Mouse (Mus musculus): ENCODE results near the gene Lsm6. TPM values are rescaled to one million over a fixed set of nuclear protein-coding genes. Genes with fewer than 3 reads are reported as not detected.

Lsm6 gene
- polyA plus RNA-seq (2017; shearing (Covaris generic)): 100 to 1,000 TPM; 132 to 148 TPM

DNA sequence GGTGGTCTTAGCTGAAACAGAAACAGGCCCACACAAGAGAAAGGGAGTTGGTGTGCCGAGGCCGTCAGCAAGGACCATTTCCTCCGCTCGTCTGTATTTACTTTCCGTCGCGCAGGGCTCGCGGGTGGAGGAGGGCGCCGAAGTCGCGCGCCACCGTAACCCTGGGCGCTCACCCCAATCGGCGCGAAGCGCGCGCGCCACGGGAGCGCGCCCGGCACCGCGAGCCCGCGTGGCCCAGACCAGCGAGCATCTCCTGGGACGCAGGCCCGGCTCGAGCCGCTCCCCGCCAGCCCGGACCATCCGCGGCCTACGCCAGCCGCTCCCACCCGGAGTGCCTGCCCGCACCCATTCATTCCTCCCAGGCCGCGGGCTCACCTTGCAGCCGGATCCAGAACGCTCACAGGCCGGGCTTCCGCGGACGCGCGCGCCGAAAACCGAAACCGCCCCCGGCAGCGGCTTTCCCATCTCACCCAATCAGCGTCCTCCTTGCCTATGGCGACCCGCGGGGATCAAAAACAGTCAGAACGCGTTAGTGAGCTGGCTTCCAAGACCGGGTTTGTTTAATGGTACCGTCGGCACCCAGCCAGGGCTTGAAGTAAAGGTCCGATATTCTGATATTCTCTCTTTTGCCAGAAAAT lies at the start of gene Lsm6:
TSS of gene Lsm6 (minus strand) at position 468 of the 638 bp plus-strand sequence.
- ATAC-seq: peak; percentile 84

DNA sequence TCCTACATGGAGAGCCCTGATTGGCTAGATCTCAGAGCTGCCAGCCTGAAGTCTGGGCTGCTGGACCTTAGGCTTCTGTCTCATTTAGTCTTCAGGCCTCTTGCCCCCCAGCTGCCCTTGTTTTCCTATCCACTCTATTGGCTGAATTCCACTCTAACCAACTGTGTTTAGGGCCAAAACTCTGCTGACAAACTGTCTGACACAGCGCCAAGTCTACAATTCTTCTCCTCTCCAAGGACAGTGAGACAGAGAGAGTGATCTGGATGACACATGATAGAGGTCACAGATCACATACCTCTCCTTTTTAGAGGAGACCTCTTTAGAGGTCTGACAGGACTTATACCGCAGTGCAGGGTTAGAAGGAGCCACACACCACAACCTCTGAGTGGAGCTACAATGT lies 46.1 kb upstream of the Lsm6 start:
- ATAC-seq: no peak

DNA sequence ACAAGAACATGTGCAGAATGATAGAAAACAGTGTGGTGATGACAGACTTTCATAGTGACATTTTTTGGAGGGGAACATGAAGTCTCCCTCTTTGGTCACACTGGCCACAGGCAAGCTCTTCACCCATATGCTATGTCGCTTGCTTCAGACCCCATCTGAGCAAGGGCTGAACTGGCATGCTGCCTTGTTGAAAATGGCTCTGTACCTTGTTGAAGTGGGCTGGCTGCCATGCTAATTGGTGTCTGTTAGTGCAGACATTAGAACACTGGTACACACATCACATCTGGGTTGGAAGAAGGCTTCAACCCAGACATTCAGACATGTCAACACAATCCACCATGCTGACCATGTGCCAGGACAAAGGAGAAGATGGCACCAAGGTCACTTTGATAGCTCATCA lies 42.1 kb upstream of the Lsm6 start:
- no peak for ATAC-seq

DNA sequence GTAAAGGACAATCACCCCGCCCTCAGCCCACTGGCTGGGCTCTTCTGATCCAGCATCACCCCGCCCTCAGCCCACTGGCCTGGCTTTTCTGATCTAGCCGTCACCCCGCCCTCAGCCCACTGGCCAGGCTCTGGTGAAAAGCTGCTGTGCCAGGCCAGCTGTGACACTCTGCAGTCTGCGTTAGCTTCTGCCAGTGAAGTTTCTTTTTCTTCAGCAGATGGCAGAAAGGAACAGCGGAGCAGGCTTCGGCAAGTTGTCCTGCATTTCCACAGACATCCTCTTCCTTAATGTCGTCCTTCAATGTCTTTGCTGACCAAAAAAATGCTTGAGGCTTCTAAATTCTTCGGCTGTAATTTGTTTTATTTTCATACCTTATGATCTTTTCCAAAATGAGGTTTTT lies 41.1 kb upstream of the Lsm6 start:
- ATAC-seq: no peak

DNA sequence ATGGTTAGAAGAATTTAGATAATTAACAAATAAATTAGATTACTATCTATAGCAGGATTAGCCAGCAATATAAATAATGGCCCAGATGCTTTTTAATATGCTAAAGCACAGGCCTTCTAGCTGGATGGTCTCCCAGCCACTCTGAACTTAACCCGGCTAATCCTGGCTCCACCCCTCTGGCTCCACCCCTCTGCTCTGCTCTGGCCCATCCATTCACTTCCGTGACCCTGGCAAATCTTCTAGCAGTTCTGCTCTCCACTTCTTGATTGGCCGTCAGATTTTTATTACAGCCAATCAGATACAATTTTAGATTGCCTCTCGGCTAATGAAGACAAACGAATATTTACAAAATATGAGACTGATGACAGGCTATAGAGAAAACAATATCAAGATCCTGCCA lies 39.8 kb upstream of the Lsm6 start:
- ATAC-seq: no peak

DNA sequence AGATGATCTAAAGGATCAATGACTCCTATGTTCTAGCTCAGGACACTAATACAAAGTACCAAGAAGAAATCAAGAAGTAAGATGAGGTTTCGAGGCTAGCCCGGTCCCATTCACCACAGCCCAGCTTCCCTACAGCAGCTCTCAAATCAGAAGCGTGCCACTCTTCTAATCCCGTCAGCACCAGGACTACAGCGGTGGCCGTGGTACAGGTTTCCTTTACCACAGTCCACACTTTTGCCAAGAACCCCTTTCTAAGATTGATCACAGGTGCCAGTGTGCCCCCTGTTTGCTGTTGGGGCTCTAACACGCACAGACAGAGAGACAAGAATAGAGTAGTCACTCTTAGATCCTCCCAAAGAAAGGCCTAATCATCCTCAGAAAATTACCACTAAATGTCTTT lies 36.5 kb upstream of the Lsm6 start:
- no peak for ATAC-seq

DNA sequence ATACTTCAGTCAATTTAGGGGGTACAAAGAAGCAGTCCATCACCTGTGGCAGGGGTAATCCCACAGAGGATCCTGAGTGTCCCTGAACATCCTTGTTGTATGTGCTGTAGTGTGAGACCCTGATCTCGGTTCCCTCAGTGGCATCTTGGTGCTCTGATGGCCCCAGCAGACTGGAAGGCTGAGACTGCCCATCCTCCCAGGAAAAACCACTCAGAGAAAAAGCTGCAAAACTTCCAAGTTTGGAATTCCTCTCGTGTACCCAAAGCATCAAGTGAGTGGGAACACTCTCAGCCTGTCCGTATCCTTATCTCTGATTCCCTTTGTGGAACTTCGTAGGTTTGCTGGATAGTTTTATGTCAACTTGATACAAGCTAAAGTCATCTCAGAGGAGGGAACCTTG lies 31.3 kb upstream of the Lsm6 start:
- ATAC-seq: no peak

DNA sequence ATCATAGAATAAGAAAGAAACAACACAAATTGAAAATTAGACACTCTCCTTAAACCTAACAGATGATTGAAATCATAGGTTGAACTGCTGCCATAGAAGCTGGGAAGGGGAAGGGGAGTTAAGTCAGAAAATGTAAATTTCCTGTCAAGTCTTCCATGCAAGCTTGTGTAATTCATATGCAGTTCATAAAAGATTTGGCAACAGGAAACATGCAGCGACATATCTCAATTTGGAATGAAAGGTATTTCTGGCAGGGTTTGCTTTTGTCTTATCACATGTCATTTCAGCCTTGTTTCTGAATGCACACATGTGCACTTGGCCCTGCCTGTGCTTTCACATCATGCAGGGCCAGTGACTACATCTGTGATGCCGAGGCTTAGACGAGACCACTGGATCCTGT lies 26.3 kb upstream of the Lsm6 start:
- no peak for ATAC-seq

DNA sequence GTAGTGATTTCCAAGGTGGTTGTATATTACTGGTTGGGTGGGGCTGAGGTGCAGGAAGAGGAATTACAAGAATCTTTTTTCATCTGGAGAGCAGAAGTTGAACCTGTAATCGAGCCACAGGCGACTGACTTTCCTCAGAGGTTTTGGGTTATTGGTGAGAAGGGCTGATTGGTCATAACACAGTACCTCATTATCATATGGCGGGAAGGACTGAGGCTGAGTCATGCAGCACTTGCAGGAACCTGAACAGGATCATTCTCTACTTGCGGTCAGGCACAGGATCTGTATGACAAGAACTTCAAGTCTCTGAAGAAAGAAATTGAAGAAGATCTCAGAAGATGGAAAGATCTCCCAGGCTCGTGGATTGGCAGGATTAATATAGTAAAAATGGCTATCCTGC lies 23.6 kb upstream of the Lsm6 start:
- ATAC-seq: no peak

DNA sequence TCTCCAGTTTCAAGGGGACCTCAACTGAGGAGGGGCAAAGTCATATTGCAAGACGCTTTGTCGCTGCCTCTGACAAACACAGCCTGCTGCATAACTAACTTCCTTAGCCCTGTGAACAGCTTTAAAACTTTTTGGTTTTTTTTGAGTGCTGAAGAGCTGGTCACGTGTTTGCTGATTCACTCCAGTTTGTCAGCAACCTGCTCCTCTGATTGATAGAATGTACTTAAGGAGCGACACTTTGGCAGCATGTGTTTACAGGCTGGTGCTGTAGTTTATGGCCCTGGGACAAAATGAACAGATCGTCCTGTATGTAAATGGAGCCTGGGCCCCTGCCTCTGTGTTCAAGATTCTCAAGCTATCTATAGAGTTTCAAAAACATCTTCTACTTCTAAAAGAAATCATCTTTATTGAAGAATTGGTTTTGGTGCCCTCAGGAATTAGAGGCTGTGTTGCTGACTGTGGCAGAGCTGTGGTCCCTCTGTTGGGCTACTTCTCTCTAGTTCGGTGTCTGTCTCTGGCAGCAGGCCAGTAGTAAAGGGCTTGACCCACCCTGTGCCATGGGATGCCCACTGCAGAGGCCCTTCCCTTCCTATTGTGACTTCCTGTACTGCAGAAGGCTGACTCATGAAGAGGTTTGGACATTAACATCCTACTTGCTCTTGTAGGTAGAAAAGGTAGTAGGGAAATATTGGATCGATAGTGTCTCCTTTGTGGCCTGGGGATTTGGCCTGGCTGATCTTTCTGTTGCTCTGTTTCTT lies 17.9 kb upstream of the Lsm6 start:
- no peak for ATAC-seq

DNA sequence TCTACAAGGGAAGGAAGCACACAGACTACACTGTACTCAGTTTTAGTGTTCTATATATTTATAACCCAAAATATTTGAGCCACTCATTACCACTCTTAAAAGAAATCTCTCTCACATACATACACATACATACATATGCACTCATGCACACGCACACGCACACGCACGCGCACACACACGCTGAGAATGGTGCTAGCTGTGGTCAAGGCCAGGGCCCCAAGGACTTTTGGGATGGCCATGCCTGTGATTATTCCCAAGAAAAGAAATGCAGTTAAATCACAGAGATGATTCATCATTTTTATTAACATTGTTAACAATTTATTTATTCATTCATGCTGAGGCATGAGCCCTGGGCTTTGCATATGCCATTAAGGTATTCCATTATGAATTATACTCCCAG lies 15.2 kb upstream of the Lsm6 start:
- ATAC-seq: no peak

DNA sequence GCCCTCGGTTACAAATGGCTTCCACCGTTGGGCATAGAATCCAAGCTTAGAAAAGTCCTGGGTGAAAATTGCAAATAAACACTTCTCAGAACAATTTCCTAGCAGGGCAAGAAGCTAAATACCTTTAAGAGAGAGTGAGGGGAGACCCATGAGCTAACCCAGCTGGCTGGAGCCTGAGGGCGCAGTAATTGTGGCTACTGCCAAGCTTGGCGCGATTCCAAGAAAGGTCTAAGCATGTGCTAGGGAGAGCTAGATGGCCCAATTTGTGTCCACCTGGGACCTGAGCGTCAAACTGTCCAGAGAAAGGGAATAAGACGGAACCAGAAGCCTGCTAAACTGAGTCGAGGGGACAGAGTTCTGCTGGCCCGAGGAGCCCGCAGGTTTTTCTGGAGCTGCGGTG lies 7.5 kb upstream of the Lsm6 start:
- no peak for ATAC-seq

DNA sequence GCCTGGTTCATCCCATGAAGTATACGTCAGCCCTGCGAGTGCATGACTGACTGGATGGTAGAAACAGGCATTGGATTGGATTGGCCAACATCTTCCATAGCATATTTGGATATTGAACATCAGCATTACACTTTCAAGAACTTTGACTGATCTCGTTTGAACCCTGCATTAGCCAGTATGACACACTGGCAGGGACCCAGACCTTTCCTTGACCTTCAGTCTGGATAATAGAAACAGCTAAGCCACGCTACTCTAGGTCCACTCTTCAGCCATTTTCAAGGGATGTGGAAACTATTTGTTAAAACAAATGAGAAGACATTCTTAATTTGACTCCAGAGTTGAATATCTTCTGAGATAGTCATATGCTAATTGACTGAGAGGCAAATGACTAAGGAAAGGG lies 3.6 kb upstream of the Lsm6 start:
- ATAC-seq: no peak

DNA sequence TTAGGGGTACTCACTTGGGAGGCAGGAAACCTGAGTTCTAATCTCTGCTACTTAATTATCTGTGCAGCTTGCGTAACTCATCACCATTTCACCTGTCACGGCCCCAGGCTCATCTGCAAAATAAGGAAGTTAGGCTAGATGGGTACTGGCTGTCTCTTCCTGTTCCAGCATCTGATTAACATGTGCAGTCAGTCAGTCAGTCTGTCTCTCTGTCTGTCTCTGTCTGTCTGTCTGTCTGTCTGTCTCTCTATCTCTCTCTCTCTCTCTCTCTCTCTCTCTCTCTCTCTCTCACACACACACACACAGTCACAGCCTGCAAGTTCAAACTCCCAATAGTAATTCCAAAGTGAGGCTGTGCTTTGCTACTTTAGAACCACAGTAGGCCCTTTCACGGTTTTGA lies 967 bp downstream of the Lsm6 start:
- peak; percentile 61 for ATAC-seq

DNA sequence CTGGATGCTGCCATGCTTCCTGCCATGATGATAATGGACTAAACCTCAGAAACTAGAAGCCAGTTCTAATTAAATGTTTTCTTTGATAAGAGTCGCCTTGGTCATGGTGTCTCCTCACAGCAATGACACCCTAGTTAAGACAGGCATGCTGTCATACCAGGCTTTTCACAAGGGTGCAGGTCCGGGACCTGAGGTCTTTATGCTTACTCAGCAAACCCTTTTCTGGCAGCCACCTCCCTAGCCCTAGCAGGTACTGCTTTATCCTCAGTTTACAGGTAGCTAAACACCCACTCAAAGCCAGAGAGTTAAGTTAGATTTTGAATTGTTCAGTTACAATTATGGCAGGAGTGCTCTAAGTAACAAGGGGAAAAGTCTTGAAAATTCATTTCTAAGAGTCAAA lies 6.2 kb downstream of the Lsm6 start:
- ATAC-seq: no peak

DNA sequence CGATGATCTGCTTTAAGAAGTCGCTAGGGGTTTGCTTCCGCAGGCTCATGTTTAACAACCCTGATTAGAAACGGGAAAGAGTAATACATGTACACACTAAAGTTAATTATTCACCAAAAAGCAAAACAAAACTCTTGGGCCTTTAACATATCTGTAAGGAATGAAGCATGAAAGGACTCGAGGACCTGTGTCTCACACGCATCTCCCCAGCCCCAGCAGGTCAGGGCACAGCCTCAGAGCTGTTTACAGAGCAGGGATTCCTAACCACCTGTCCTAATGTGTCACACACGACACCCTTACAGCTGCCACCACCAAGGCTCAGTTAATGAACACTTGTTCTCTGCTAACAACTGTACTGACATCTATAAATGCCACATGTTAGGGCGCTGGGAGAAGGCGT lies 7.9 kb downstream of the Lsm6 start:
- no peak for ATAC-seq

DNA sequence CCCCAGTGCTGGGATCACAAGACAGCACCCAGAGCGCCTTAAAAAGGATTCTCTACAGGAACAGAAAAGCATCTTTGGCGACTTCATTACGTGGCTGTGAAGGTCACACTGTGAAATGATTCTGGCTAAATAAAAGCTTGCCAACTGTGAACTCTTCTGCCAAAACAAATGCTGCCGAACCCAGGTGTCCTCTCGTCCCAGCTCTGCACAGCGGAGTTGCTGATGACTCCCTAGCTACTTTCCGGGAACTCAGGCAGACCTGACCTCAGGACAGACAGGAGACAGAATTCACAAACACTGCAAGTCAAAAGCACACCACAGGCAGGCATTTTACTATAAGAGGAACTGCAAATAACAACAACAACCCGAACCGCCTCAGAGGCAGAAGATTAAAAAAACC lies 8.5 kb downstream of the Lsm6 start:
- ATAC-seq: no peak

DNA sequence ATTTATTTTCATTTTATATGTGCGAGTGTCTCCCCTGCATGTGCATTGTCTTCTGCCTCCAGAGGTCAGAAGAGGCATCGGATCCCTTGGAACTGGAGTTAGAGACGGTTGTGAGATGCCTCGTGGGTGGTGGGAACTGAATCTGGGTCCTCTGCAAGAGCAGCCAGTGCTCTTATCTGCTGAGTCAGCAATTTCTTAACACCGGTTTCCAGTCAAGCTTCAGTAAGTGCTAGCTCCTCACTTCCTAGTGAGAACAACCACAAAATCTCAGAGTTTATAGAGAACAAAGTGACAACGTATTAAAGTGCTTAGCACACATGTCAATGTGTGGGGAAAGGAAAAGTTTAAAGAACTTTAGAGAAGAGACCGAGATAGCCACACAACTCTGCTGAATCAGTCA lies 9.2 kb downstream of the Lsm6 start:
- no peak for ATAC-seq

DNA sequence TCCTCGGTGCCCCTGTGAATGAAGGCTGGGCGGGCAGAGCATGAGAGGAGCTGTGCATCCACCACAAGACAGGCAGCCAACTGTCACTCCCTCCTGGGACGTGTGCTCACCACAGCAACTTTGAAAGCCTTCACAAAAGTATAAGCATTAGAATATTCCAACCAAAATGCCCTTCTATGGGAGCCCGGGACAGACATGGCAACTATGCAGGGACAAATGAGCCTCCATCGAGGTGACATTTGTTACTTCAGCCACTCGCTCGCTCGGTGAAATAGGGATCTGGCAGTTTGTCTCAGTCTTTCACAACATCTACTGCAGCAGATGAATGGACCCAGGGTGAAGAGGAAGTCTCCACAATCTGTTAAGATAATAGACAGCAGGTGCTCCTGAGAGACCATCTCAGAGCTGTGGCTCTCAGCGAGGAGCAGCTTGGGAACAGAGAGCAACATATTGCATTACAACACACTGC lies 10.7 kb downstream of the Lsm6 start:
- no peak for ATAC-seq

DNA sequence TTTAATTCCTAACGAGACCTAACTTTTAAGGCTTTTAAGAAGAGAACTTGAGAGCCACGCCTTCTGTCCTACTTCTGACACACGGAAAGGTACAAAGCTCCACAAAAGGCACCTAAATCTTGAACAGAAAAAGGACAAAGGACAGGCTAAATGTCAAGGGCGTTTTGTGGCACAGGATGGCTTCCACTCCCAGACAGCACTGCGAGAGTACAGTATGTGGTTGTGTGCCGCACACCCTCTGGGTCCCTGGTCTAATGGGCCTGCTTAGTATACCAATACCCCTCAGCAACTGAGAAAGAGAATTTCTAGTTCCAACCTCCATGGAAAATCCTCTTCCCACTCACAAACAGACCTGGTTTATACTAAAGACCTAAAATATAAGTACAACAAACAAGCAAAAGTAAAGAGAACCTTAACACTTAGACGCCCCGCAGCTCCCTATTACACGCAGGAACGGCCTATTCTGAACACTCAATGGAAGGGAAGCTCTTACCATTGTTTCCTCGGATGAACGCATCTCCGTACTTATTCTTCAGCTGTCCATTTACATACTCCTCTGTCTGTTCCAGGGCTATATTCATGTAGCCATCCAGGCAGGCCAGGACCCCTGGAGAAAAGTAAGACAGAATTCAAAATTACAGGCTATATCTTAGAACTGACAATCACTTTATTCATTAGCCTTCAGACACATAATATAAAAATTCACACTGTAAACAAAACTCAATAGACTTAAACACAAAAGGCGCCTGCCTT lies 11.3 kb downstream of the Lsm6 start:
- no peak for ATAC-seq

DNA sequence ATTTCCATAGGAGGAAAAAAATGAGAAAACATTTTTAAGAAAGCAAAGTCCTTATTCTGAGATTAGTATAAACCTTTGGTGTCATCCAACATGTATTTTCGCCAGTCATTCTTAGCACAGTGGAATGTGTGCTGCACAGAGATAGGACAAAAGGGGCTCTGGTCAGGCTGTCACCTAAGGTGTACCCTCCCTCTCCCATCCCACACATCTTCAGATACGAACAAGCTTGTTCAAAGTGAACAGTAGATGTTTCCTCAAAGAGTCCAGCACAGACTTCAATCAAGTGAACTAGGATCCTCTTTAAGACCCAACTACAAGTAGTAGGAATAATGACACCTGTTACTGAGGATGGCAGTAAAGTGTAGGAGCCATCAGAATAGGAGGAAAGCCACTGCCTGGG lies 12.1 kb downstream of the Lsm6 start:
- no peak for ATAC-seq

DNA sequence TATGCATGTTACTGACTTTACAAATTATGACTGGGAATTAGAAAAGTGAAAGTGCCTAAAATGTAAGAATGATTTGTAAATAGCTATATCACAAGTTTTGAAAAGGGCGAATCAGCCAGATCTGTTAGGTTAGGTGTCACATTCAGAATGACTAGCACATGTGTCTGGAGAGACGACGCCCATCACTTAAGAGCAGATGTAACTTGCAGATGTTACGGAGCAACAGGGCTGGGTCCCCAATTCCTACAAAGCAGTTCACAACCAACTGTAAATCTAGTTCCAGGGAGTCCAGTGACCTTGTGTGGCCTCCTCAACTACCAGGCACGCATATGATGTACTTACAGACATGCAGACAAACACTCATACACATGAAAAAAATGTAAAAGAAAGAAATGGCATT lies 12.5 kb downstream of the Lsm6 start:
- no peak for ATAC-seq

DNA sequence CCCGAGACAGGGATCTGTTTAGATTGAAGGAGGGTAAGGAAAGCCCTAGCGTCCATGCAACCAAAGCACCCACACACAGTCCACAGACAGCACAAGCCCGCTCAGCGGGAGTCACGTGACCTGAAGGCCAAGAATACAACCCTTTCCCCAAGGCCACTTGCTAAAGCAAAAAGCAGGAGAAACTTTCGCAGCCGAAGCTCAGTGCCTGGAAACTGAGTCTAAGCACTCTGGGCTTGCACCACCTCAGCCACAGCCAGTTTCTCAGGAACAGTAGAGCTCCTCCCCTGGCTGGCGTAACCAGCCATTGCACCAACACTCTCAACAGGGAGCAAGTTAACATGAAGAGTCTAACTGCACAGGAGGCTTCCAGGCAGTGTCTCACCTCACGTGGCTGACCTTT lies 13.7 kb downstream of the Lsm6 start:
- no peak for ATAC-seq

DNA sequence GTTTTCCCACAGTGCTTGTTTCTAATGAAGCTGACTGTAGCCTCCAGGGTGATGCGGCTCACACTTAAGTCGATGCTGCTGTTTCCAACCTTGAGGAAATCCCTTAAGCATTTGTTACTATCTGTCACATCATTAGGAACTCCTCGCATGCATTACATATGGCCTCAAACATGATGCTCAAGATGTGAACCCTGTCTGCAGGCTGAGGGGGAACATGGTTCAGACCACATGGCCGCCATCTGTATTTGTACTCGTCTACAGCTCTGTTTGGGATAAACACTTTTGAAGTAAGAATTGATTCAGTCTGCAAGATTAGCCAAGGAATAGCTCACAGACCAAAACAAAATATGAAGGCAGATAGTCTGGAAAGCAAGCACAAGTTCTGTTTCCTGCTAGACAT lies 14.9 kb downstream of the Lsm6 start:
- ATAC-seq: no peak
